ENCODE assay signal across 8 mouse cellular contexts in the genomic region with DNA sequence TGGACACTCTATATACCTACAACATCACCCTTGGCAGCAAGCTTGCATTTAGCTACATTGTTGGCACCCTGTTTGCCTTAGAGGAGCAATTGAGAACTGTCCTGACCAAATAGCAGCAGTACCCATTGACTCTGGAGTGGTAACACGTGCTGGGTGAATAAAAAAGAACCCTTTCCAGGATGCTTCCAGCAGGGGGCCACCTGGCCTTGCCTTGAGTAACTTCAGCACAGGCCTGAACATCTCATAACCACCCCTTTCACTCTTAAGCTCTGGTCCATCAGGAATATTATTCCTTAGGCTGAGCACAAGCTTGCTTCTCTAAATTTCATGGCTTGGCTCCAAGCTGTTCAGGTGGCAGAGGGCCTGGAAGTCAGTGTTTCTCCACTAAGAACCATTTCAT. TPM values are rescaled to one million over a fixed set of nuclear protein-coding genes. Genes with fewer than 3 reads are reported as not detected.
DNase-seq lines count a peak whose midpoint lies in the region; ATAC-seq and TF ChIP-seq lines count a peak whose summit lies in the region.

No protein-coding gene starts in this region.

- no peak overlapping the region for H3K27ac ChIP-seq in limb, embryonic 13.5 days
- H3K27ac ChIP-seq in testis, adult 2 months (ENCODE audit: control insufficient read depth, insufficient read depth, low read depth, low read length), result no peak overlapping the region

- H3K36me3 ChIP-seq in limb, embryonic 13.5 days, result peaks cover 12% of the 10 kb centered on the region
- H3K36me3 ChIP-seq in testis, adult 2 months (ENCODE audit: control insufficient read depth, insufficient read depth, low read length), result no peaks in the 10 kb centered on the region

- 15% methylated on average over 1 of the region's 1 CpGs for WGBS in limb, embryonic 13.5 days

- TF ChIP-seq POLR2A in testis, adult 2 months (IDR thresholded peaks at IDR 0.05; ENCODE audit: control insufficient read depth, low read depth, low read length), result no peak

- no peak overlapping the region for H3K4me2 ChIP-seq in limb, embryonic 13.5 days (replicated peaks)

- no peaks in the 10 kb centered on the region for H3K9me3 ChIP-seq in limb, embryonic 13.5 days

- 0 out of 2 replicates have a peak, but pooled peaks cover 6% of the 10 kb centered on the region for H3K4me1 ChIP-seq in limb, embryonic 13.5 days
- no peaks in the 10 kb centered on the region for H3K4me1 ChIP-seq in testis, adult 2 months (ENCODE audit: control insufficient read depth, insufficient read depth, low read length)

- TF ChIP-seq CTCF in testis, adult 2 months (IDR thresholded peaks at IDR 0.05; ENCODE audit: control insufficient read depth, insufficient read depth, insufficient replicate concordance, low read depth, low read length), result peak; percentile 36; the same call in 1 of the 2 replicates

- no peak overlapping the region for H3K9ac ChIP-seq in limb, embryonic 13.5 days

- peak; percentile 49; the same call in 1 of the 2 replicates for ATAC-seq in limb, embryonic 13.5 days (ENCODE audit: low FRiP score, low read depth)

- no peak overlapping the region for H3K4me3 ChIP-seq in limb, embryonic 13.5 days
- H3K4me3 ChIP-seq in testis, adult 2 months (ENCODE audit: control insufficient read depth, low read depth, low read length), result no peak overlapping the region

- peak; percentile 75 for DNase-seq in layer of hippocampus, adult 11-12 months (ENCODE audit: low spot score)
- no peak for DNase-seq in layer of hippocampus, adult 9-10 months (ENCODE audit: low spot score)
- peak; percentile 69 for DNase-seq in cerebellum, adult 9-11 months
- DNase-seq in frontal cortex, postnatal 25 days (ENCODE audit: low spot score in 2 of 2), result peak; percentile 43 to 52
- DNase-seq in kidney, adult 8-10 months, result peak; percentile 54 to 77
- peak; percentile 71 for DNase-seq in naive thymus-derived CD4-positive, alpha-beta T cell, adult 2 months (ENCODE audit: low read depth)

- no peaks in the 10 kb centered on the region; the same call in 1 of the 2 replicates for H3K27me3 ChIP-seq in limb, embryonic 13.5 days
- no peaks in the 10 kb centered on the region for H3K27me3 ChIP-seq in testis, adult 2 months (ENCODE audit: control insufficient read depth, insufficient read depth, low read length)

RNA-seq across cellular contexts. Expression of a gene that starts 30.5 kb away (rescaled TPM):
- 24.5 and 27.3 TPM in 2 replicates for polyA plus RNA-seq in limb, embryonic 13.5 days (2015; fragmentation: Nextera tagmentation; extraction: Ambion mirVana)
- polyA plus RNA-seq in testis, adult 2 months (2012; rRNA removed), result 7.2 and 10.4 TPM in 2 replicates

RNA-seq across cellular contexts. Expression of a gene that starts 39.8 kb away (rescaled TPM):
- polyA plus RNA-seq in limb, embryonic 13.5 days (2015; fragmentation: Nextera tagmentation; extraction: Ambion mirVana), result 9.7 and 10.7 TPM in 2 replicates
- polyA plus RNA-seq in testis, adult 2 months (2012; rRNA removed), result 58.5 and 63.9 TPM in 2 replicates
